Mouse (Mus musculus) forebrain, embryonic 15.5 days (tissue): ENCODE data around the gene Fpgt. TPM values are rescaled to one million over a fixed set of nuclear protein-coding genes. Genes with fewer than 3 reads are reported as not detected.

Experiments
- ATAC-seq: fragments of 200-750 bp; cut with Nextera tagmentation; replicated peaks from 2 replicates; pipeline ENCODE4 v1.8.0; 2017; ENCODE audit warnings: mild to moderate bottlenecking, moderate TSS enrichment, moderate library complexity
- H3K27ac ChIP-seq: fragments of 300-500 bp; sonication (generic); replicated peaks from 2 replicates; pipeline ENCODE4 v1.5.1; 2015; ENCODE audit warnings: mild to moderate bottlenecking, inconsistent platforms
- H3K27me3 ChIP-seq: fragments of 300-500 bp; sonication (generic); 2 replicates; pipeline ENCODE4 v1.6.1; 2015; ENCODE audit warnings: inconsistent platforms
- H3K36me3 ChIP-seq: fragments of 300-500 bp; sonication (generic); 2 replicates; pipeline ENCODE4 v1.6.1; 2015; ENCODE audit warnings: mild to moderate bottlenecking, inconsistent platforms
- H3K4me1 ChIP-seq: fragments of 300-500 bp; sonication (generic); 2 replicates; pipeline ENCODE4 v1.6.1; 2015; ENCODE audit warnings: inconsistent platforms
- H3K4me2 ChIP-seq: fragments of 300-500 bp; sonication (generic); replicated peaks from 2 replicates; pipeline ENCODE4 v1.6.1; 2015; ENCODE audit warnings: mild to moderate bottlenecking, inconsistent platforms
- H3K4me3 ChIP-seq: fragments of 300-500 bp; sonication (generic); 2 replicates; pipeline ENCODE4 v1.5.1; 2015; ENCODE audit warnings: mild to moderate bottlenecking, inconsistent platforms
- H3K9ac ChIP-seq: fragments of 300-500 bp; sonication (generic); replicated peaks from 2 replicates; pipeline ENCODE4 v1.6.1; 2015; ENCODE audit warnings: mild to moderate bottlenecking, inconsistent platforms
- H3K9me3 ChIP-seq: fragments of 300-500 bp; sonication (generic); 2 replicates; pipeline ENCODE4 v1.6.1; 2016; ENCODE audit warnings: inconsistent platforms
- WGBS: fragments of 180-500 bp; shearing (Covaris S2); methylation state at CpG from one replicate; pipeline ENCODE4 v1.1.7; 2015; ENCODE audit warnings: mixed read lengths; 5-methylcytosine and 5-hydroxymethylcytosine counted together
- polyA plus RNA-seq: library from polyadenylated mRNA; unstranded; fragments of >200 nt; fragmentation: Nextera tagmentation; extraction: Ambion mirVana; gene quantifications from 2 replicates; pipeline ENCODE4 v1.2.1, GENCODE M21; 2015

The Fpgt gene
- polyA plus RNA-seq, 1 experiment from 2014 or later = 25.9 TPM

DNA sequence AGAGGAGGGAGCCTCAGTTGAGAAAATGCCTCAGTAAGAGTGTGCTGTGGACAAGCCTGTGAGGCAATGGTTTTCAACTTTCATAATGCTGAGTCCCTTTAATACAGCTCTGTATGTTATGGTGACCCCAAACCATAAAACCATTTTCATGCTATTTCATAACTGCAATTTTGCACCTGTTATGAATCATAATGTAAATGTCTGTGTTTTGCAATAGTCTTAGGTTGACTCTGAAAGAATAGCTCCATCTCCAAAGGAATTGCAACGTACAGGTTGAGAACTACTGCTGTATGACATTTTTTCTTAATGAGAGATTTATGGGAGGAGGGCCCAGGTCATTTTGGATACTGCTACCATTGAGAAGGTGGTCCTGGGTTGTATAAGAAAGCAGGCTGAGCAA is 40.0 kb downstream of the Fpgt start:
- WGBS = 76% methylated on average over 1 of the region's 1 CpGs
- H3K36me3 ChIP-seq = no peaks in the 10 kb centered on the region
- H3K27me3 ChIP-seq = no peaks in the 10 kb centered on the region
- no peak overlapping the region for H3K27ac ChIP-seq
- no peaks in the 10 kb centered on the region for H3K9me3 ChIP-seq
- no peak overlapping the region for H3K4me2 ChIP-seq
- no peak overlapping the region for H3K4me3 ChIP-seq
- ATAC-seq = no peak
- no peaks in the 10 kb centered on the region for H3K4me1 ChIP-seq
- no peak overlapping the region for H3K9ac ChIP-seq

DNA sequence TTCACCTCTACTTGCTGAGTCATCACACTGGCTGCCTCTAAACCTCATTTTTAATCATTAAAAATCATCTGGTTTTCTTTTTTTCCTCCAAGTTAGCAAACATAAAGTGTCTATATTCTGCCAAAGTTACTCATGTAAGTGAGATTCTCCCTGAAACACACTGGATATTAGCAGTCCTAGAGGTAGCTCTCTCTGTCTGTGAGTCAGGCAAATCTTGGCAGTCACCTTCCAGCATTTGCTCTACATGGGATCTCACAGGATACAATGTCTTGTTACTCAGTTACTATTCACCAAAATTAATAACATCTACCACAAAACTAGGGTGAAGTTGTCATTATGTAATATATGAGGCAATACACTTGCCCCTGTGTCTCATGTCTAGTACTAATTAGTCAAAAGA is 41.2 kb downstream of the Fpgt start:
- ATAC-seq = no peak
- Histone ChIP-seq H3K9me3 (no peaks in the 10 kb centered on the region), H3K36me3 (no peaks in the 10 kb centered on the region), H3K4me1 (no peaks in the 10 kb centered on the region), H3K4me3 (no peak overlapping the region), H3K27ac (no peak overlapping the region), H3K4me2 (no peak overlapping the region), H3K9ac (no peak overlapping the region), H3K27me3 (no peaks in the 10 kb centered on the region)

DNA sequence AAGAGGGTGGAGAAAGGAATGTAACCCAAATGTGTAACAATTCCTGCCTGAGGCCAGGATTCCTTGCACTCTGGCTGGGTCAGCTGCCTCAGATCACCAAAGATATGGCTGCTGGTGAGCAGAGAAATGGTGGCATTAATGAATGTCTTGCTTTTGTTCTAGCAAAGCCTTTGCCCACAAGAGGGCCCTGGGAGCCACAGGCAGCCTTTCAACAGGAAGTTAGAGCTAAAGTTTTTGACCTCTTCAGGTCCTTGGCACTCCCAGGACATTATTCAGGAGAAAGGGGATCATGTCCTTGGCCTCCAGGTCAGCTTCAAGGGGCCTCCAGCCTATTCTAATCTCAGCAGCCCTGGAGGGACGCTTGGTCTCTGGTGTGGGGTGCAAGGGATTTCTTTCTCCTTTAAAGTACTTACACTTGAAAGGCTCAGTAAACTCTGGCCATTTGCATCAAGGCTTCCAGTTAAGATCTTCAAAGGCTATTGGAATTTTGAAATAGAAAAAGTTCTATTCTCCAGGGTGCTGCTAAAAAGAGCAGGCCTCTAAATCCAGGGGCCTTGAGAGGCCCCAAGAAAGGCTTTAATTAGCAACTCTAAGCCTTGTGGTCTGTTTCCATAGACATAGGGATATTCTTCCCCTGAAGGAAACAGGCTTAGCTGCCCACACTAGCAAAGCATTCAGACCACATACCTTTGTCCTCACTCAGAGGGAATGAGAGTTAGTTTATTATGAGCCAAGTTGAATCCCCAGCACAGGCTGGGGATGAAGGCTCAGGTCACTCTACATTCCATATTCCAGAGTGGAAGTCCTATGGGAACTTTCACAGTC is 54.0 kb downstream of the Fpgt start:
- no peak for ATAC-seq
- 9% methylated on average over 1 of the region's 1 CpGs for WGBS
- Histone ChIP-seq H3K4me1 (no peaks in the 10 kb centered on the region), H3K4me2 (no peak overlapping the region), H3K36me3 (no peaks in the 10 kb centered on the region), H3K4me3 (no peak overlapping the region), H3K9ac (no peak overlapping the region), H3K9me3 (no peaks in the 10 kb centered on the region), H3K27ac (no peak overlapping the region), H3K27me3 (no peaks in the 10 kb centered on the region)

Other genes starting within 250 kb of the Fpgt start
- 0.09 and 0.10 TPM in 2 replicates for gene Tnni3k, start 38.0 kb downstream of the Fpgt start, polyA plus RNA-seq
- gene Lrriq3, start within 50 bp of the Fpgt start, polyA plus RNA-seq = 0.97 and 1.1 TPM in 2 replicates